Mouse (Mus musculus): ENCODE measurements at regions not wholly inside any gene's neighbourhood (a gene's known extent, or its start where the extent isn't known, plus 50 kb on each side); places are given as distances from the start of the nearest gene placed in this dataset.

- Histone ChIP-seq H3K4me1 (ENCODE audit: control insufficient read depth in 1 of 2, insufficient read depth in 2 of 2, low read length in 2 of 2) (no peaks in the 10 kb centered on the region), H3K27ac (ENCODE audit: control insufficient read depth, low read depth, low read length) (no peak overlapping the region), H3K9me3 (replicated peaks; ENCODE audit: insufficient read depth, low read length) (no peaks in the 10 kb centered on the region), H3K36me3 (ENCODE audit: control insufficient read depth in 1 of 2, insufficient read depth in 2 of 2, low read length in 2 of 2) (no peaks in the 10 kb centered on the region), H3K4me3 (ENCODE audit: control insufficient read depth in 1 of 2, insufficient read depth in 1 of 2, low read depth in 2 of 2, low read length in 2 of 2) (no peak overlapping the region), H3K9ac (ENCODE audit: control insufficient read depth, low read depth, low read length, poor library complexity, severe bottlenecking) (no peak overlapping the region), H3K79me2 (ENCODE audit: control insufficient read depth, insufficient read depth, low read length, poor library complexity) (no peaks in the 10 kb centered on the region), H3K27me3 (ENCODE audit: control insufficient read depth in 1 of 2, insufficient read depth in 2 of 2, low read length in 2 of 2) (no peaks in the 10 kb centered on the region)
- no peak for DNase-seq (ENCODE audit: low read depth, low spot score)
- TF ChIP-seq KAT2A (conservative IDR thresholded peaks at IDR 0.05; ENCODE audit: low read depth, low read length) (no peak), UBTF (IDR thresholded peaks at IDR 0.05; ENCODE audit: borderline replicate concordance, insufficient read depth, low read depth, low read length) (no peak)
These were observed 564.5 kb upstream of the Nova1 start for GRCm38 (mm10) chr12:47383225-47383624.

- DNase-seq (ENCODE audit: low read depth, low spot score) = no peak
- H3K27ac ChIP-seq (ENCODE audit: control insufficient read depth, low read depth, low read length) = no peak overlapping the region
- no peaks in the 10 kb centered on the region for H3K9me3 ChIP-seq (replicated peaks; ENCODE audit: insufficient read depth, low read length)
- H3K36me3 ChIP-seq (ENCODE audit: control insufficient read depth in 1 of 2, insufficient read depth in 2 of 2, low read length in 2 of 2) = peaks cover 0 to 9% of the 10 kb centered on the region in 2 experiments; a peak in 2 of 4 replicates
- no peaks in the 10 kb centered on the region for H3K27me3 ChIP-seq (ENCODE audit: control insufficient read depth in 1 of 2, insufficient read depth in 2 of 2, low read length in 2 of 2)
- TF ChIP-seq ELF1 (IDR thresholded peaks at IDR 0.05; ENCODE audit: low read depth, low read length) (no peak), USF1 (IDR thresholded peaks at IDR 0.05; ENCODE audit: low read depth, low read length) (no peak), TCF12 (IDR thresholded peaks at IDR 0.05; ENCODE audit: low read depth, low read length) (no peak), E2F4 (IDR thresholded peaks at IDR 0.05; ENCODE audit: borderline replicate concordance, low read depth, low read length) (no peak), POLR2AphosphoS5 (IDR thresholded peaks at IDR 0.05; ENCODE audit: borderline replicate concordance, low read depth, low read length) (no peak)
- no peaks in the 10 kb centered on the region for H3K79me2 ChIP-seq (ENCODE audit: control insufficient read depth, insufficient read depth, low read length, poor library complexity)
- no peak overlapping the region for H3K4me3 ChIP-seq (ENCODE audit: control insufficient read depth in 1 of 2, insufficient read depth in 1 of 2, low read depth in 2 of 2, low read length in 2 of 2)
- H3K4me1 ChIP-seq (ENCODE audit: control insufficient read depth in 1 of 2, insufficient read depth in 2 of 2, low read length in 2 of 2) = peaks cover 2 to 15% of the 10 kb centered on the region in 2 experiments; a peak in 3 of 4 replicates
- no peak overlapping the region for H3K9ac ChIP-seq (ENCODE audit: control insufficient read depth, low read depth, low read length, poor library complexity, severe bottlenecking)
These were observed 534.5 kb upstream of the Nova1 start for GRCm38 (mm10) chr12:47353269-47353668.

- no peaks in the 10 kb centered on the region for H3K9me3 ChIP-seq (replicated peaks; ENCODE audit: insufficient read depth, low read length)
- peak; percentile 59 for DNase-seq (ENCODE audit: low read depth, low spot score)
- TF ChIP-seq TAL1 (IDR thresholded peaks at IDR 0.05; ENCODE audit: low read length) (peak; percentile 56), CHD2 (IDR thresholded peaks at IDR 0.05; ENCODE audit: low read length) (no peak), RCOR1 (IDR thresholded peaks at IDR 0.05; ENCODE audit: low read depth, low read length) (peak; percentile 57; the same call in 1 of the 2 replicates), TCF12 (IDR thresholded peaks at IDR 0.05; ENCODE audit: low read depth, low read length) (peak; percentile 94), EP300 (IDR thresholded peaks at IDR 0.05; ENCODE audit: low read depth in 1 of 2, low read length in 2 of 2) (peak; percentile 87 to 94), ETS1 (IDR thresholded peaks at IDR 0.05; ENCODE audit: low read depth, low read length) (peak; percentile 76), POLR2A (IDR thresholded peaks at IDR 0.05; ENCODE audit: control insufficient read depth in 1 of 2, insufficient read depth in 1 of 2, low read depth in 1 of 2, low read length in 2 of 2, poor library complexity in 1 of 2) (no peak), SIN3A (IDR thresholded peaks at IDR 0.05; ENCODE audit: low read length) (peak; percentile 63; the same call in 1 of the 2 replicates), GATA1 (IDR thresholded peaks at IDR 0.05; ENCODE audit: low read depth, low read length) (peak; percentile 89), MAFK (IDR thresholded peaks at IDR 0.05; ENCODE audit: borderline replicate concordance, low read depth, low read length) (0 out of 2 replicates have a peak, but pooled peaks have one; percentile 20)
These were observed 532.5 kb upstream of the Nova1 start for GRCm38 (mm10) chr12:47351229-47351628.

More at GRCm38 (mm10) chr12:47351229-47351628, 532.5 kb upstream of the Nova1 start:
- H3K4me3 ChIP-seq (ENCODE audit: control insufficient read depth in 1 of 2, insufficient read depth in 1 of 2, low read depth in 2 of 2, low read length in 2 of 2) = no peak overlapping the region
- peaks cover 2 to 19% of the 10 kb centered on the region in 2 experiments; a peak in 3 of 4 replicates for H3K4me1 ChIP-seq (ENCODE audit: control insufficient read depth in 1 of 2, insufficient read depth in 2 of 2, low read length in 2 of 2)
- peak overlapping the region; percentile 50 for H3K27ac ChIP-seq (ENCODE audit: control insufficient read depth, low read depth, low read length)
- H3K79me2 ChIP-seq (ENCODE audit: control insufficient read depth, insufficient read depth, low read length, poor library complexity) = no peaks in the 10 kb centered on the region
- H3K27me3 ChIP-seq (ENCODE audit: control insufficient read depth in 1 of 2, insufficient read depth in 2 of 2, low read length in 2 of 2) = no peaks in the 10 kb centered on the region
- H3K9ac ChIP-seq (ENCODE audit: control insufficient read depth, low read depth, low read length, poor library complexity, severe bottlenecking) = no peak overlapping the region
- H3K36me3 ChIP-seq (ENCODE audit: control insufficient read depth in 1 of 2, insufficient read depth in 2 of 2, low read length in 2 of 2) = peaks cover 0 to 12% of the 10 kb centered on the region in 2 experiments; a peak in 2 of 4 replicates

Measured in MEL (cell line).